Mouse (Mus musculus): Measurements from ENCODE around the gene Pgm1.
A peak's percentile ranks its signal among the peaks of the same experiment; 100 is the strongest.

Pgm1 gene

GRCm38 (mm10) chr4:99957186-99957585 lies 28.0 kb downstream of the Pgm1 start:
- DNase-seq (ENCODE audit: low read depth, low spot score): peak; percentile 25

DNA sequence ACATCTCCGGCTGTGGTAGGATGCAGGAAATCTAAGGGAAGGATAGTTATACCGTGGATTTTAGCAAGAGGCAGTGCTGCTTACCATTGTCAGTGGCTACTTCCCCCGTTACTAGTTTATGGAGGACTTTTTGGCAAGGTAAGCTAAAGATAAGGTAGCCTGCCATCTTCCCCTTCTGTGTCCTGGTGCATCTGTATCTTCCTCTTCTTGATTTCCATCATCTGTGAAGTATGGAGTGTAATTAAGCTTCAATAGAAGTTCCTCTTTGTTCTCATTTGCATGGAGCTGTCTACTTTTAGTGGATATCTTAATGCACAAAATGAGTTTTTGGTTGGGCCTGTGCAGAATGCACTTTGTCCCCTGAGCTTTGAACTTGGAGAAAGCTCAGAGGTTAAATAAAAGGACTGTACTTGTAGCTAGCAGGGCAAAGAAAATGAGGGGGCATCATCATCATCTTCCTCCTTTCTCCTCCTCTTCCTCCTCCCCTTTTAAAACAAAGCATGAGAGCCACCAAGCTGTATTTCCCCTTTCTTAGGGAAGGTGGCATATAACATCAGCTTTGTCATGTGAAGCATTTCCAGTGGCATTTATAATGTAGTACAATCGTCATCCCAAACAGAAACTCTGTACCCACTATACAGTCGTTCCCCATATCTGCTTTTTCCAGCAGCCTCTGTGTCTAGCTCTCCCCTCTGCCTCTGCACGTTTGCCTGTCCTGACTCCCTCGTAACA lies 29.0 kb downstream of the Pgm1 start:
- DNase-seq (ENCODE audit: low read depth, low spot score): no peak

DNA sequence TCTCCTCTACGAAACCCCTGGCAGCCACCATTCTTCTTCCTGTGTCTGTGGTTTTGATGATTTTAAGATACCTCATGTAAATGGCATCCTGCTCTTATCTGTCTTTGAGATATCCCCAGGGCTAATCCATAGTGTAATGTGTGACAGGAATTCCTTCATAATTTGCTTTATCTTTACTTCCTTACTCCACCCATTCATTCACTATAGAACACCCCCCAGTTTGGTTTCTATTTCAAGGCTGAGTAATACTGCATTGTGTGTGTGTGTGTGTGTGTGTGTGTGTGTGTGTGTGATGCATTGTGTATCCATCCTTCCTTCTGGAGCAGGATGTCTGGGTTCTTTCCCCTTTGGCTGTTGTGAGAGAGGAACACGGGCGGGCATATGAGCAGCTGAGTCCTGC lies 30.1 kb downstream of the Pgm1 start:
- peak; percentile 56 for DNase-seq (ENCODE audit: low read depth, low spot score)

- no peak for DNase-seq (ENCODE audit: low read depth, low spot score)
These were observed 37.3 kb downstream of the Pgm1 start for GRCm38 (mm10) chr4:99966555-99966954.

DNA sequence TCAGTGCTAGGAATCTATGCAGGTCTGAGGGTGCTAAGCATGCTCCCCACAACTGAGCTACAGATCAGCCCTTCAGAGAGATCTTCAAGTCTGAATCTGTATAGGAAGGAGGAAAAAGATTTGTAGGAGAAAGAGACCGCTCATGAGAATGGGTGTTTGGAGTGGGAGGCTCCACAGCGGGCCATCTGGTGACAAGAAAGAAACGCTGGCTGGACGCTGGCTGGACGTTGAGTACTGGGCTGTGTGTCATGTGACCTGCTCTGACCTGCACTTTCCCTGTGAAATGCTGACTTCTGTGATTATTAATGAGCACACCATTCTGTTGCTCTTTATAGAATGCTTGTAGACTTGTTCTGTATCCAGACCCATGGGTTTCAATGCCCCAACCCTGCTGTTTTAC lies 40.1 kb downstream of the Pgm1 start:
- no peak for DNase-seq (ENCODE audit: low read depth, low spot score)

- peak; percentile 57 for DNase-seq (ENCODE audit: low read depth, low spot score)
These were observed 40.9 kb downstream of the Pgm1 start for GRCm38 (mm10) chr4:99970097-99970496.

DNA sequence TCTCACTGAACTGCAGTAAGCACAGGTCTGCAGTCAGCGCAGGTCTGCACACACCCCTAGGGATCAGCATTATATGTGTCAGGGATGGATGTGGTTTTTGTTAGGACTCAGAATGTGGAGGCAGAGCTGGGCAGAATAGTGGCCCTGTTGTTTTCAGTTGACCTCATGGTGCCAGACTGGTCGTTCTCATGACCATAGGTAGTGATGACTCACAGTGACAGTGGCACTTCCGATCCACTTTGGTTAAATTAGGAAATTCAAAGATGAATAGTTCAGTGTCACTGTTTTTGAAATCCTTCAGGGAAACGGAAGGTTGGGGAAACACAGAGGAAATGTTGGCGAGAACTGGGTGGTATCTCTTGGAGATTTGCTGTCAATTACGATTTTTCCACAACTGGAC lies 43.7 kb downstream of the Pgm1 start:
- peak; percentile 40 for DNase-seq (ENCODE audit: low read depth, low spot score)

DNA sequence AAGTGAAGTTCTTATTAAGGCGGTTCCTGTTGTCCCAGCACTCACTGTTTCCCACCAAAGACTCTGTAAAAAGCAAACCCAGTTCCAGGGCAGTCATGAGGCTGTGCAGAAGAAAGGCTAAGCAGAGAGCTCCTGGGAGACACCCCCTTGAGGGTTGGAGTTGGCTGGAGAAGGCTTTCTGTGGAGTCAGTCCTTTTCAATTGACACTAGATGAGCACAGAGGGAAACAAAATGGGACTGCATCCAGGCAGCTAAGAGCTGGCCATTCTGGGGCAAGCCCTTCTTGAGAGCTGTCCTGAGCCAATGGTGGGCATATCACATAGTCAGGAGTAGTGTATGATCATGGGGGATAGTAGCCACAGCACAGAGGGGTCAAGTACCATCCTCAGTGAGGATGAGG lies 44.7 kb downstream of the Pgm1 start:
- DNase-seq (ENCODE audit: low read depth, low spot score): no peak

- DNase-seq (ENCODE audit: low read depth, low spot score): no peak
These were observed 45.2 kb downstream of the Pgm1 start for GRCm38 (mm10) chr4:99974375-99974774.

- DNase-seq (ENCODE audit: low read depth, low spot score): peak; percentile 87
These were observed 50.1 kb downstream of the Pgm1 start for GRCm38 (mm10) chr4:99979326-99979725.

DNA sequence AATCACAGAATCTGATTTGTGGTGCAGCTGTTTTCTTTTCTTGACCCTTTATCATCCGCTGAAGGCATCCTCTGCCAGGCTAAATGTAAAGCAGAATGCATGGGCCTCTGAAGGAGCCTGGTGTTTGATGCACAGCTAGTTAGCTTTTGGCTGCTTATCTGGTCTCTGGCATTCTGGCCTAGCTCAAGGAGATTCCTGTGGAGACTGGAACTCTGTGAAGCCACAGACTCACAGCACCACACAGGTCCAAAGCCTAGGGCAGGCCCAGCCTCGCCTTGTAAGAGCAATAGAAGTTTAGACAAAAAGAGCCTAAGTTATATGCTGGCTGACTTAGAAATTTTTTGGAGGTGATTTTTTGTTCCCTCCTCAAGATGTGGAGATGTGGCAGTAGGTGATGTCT lies 52.0 kb downstream of the Pgm1 start:
- no peak for DNase-seq (ENCODE audit: low read depth, low spot score)

- DNase-seq (ENCODE audit: low read depth, low spot score): no peak
These were observed 54.6 kb downstream of the Pgm1 start for GRCm38 (mm10) chr4:99983652-99984368.

DNA sequence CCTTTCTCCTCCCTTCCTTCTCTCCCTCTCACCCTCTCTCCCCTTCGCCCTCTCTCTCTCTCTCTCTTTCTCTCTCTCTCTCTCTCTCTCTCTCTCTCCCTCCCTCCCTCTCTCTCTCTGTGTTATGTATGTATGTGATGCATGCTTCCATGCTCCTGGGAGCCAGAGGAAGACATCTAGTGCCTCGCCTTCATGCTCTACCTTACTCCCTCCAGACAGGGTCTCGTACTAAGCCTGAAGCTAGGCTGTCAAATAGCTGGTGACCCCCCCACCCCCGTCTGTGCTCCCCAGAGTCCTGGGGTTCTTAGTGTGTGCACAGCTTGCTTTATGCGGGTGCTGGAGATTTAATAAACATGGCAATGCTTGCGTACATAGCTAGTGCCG lies 55.1 kb downstream of the Pgm1 start:
- no peak for DNase-seq (ENCODE audit: low read depth, low spot score)

DNA sequence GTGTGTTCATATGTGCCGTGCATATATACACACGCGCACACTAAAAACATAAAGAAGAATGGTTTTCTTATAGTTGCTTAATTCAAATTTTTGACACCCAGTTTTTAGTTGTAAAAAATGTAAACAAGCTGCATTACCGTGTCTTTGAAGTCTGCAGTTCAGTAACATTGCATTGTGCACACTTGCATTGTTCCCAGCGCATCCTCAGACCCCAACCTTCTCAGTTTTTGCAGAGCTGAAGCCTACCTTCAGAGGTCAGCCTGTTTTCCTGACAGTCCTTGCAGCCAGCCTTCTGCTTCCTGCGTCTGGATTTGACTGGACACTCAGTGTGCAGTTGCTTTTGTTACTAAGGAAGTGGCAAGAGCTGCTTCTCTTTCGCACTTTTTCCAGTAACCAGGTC lies 55.9 kb downstream of the Pgm1 start:
- no peak for DNase-seq (ENCODE audit: low read depth, low spot score)

DNA sequence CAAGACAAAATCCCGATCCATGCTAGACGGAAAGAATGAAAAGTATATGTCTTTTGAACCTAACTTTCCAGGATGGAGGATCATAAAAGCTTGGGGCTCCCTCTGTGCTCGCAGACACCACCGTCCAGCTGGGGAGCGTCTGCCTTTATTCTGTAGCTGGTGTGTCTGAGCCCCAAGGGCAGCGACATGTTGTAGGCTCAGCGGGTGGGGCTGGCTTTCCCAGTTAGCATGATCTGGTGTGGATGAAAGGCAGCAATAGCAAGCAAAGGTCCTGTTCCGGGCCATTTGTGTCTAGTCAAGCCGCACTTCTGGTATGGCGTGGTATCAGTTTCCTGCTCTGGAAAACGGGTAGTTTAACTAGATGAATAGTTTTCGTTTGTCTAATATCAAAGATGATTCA lies 56.4 kb downstream of the Pgm1 start:
- DNase-seq (ENCODE audit: low read depth, low spot score): no peak

DNA sequence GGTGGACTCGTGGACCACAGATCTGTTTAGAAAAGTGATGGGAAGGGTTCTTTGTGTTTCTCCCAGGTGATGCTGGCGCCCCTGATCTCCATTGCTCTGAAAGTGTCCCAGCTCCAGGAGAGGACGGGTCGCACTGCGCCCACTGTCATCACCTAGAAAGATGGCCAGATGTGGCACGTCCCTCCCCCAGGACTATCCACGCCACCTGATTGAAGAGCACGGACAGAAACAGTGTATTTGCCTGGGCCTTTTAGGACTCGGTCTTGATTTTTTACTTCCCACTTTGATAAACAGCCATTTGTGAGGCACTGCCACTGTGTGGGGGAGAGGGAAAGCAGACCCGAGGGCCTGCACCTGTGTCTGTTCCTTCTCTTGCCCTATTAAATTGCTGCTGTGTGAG lies 57.4 kb downstream of the Pgm1 start:
- DNase-seq (ENCODE audit: low read depth, low spot score): no peak

- DNase-seq (ENCODE audit: low read depth, low spot score): no peak
These were observed 59.6 kb downstream of the Pgm1 start for GRCm38 (mm10) chr4:99988771-99989170.

- no peak for DNase-seq (ENCODE audit: low read depth, low spot score)
These were observed 71.8 kb downstream of the Pgm1 start for GRCm38 (mm10) chr4:100000971-100001370.

DNA sequence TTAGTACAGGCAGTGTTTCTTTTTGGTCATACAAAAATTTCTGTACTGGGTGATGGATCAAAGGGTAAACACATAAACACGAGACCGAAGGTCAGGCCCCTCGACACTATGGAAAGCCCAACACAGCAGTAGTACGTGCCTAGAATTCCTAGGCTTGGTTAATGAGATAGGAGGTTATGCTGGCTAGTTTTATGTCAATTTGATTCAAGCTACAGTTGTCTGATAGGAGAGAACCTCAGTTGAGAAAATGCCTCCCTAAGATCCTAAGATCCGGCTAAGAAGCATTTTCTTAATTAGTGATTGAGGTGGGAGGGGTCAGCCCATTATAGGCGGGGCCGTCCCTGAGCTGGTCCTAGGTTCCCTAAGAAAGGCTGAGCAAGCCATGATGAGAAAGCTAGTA lies 72.6 kb downstream of the Pgm1 start:
- no peak for DNase-seq (ENCODE audit: low read depth, low spot score)

DNA sequence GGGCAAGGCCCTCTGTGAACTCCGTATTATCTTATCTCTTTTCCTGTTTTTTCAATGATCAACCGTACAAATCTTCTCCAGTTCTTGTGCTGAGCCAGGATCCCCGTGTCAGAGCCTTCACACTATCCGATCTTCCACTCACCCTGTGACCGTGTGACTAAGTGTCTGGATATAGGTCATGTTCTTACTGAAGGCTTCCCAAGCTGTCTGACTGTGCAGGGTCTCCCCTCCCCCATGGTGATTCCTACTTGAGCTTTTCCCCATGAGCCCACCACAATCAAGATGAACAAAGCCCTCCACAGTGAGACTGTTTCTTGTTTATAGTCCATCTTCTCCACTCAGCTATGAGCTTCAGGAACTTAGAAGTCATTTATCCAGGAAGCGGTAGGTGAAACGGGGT lies 78.5 kb downstream of the Pgm1 start:
- no peak for DNase-seq (ENCODE audit: low read depth, low spot score)

DNA sequence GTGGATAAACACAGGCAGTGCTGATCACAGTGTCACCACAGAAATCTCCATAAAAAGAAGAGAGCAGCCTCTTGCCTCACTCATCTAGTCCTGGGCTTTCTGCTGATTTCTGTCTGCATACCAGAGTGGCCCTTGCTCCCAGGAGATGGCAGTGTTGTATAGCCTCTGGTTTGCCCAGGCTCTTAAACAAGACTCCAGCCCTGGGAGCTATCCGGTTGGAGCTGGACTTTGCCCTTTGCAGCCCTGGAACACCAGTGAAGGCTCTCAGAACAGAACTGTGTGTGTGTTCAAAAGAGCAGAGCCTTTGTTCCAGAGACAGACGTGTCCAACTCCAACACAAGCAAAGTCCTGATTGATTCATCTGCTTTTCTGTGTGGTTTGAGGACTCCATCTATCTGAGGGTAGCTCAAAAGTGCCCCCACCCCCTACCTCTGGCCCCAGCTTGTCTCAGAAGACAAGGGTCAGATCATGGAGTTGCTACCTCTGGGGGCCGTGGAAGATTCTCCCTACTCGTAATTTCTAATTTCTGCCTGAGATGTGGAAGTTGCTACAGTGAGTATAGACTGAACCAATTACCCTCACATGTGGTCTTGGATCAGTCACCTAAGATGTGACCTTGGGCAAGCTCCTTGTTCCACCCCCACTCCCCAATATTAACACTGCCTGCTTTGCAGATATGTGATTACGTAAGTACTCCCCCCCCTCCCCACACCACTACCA lies 79.3 kb downstream of the Pgm1 start:
- peak; percentile 79 for DNase-seq (ENCODE audit: low read depth, low spot score)

DNA sequence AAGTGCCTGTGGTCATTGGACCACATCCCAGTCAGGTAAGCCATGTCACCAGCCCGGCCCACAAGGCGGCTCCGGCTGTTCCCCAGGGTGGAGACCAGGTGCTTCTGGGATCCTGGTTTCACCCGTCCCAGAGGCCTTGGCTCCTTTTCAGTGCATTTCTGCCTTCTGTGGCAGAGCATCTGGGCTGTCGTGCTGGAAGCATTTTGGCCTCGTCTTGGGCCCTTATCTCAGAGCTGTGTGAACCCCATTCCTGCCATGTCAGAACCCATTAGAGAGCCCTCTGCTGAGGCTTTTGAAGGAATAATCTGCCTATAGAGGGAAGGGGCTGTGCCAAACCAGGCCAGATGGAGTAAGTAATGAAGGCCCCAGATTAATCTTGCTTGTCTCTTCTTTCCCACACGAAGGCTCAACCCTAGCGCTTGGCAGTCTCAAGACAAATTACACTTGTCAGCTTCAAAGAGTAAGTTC lies 80.0 kb downstream of the Pgm1 start:
- no peak for DNase-seq (ENCODE audit: low read depth, low spot score)

GRCm38 (mm10) chr4:100010916-100011315 lies 81.7 kb downstream of the Pgm1 start:
- peak; percentile 9 for DNase-seq (ENCODE audit: low read depth, low spot score)

Data from 3T3-L1 (cell line).